Mouse (Mus musculus) testis, adult 2 months (tissue): ENCODE data around the gene Dnajc17.

Experiments
- CTCF ChIP-seq: fragments of 200-500 bp; IDR thresholded peaks from 2 replicates; pipeline ENCODE4 v1.5.1; 2012; ENCODE audit warnings: low read depth, mild to moderate bottlenecking, inconsistent platforms, low read length, moderate library complexity; ENCODE audit not compliant: control insufficient read depth, insufficient read depth, insufficient replicate concordance
- POLR2A ChIP-seq: fragments of 200-500 bp; IDR thresholded peaks from 2 replicates; pipeline ENCODE4 v1.6.1; 2012; ENCODE audit warnings: low read depth, mild to moderate bottlenecking, inconsistent platforms, low read length, moderate library complexity; ENCODE audit not compliant: control insufficient read depth

GRCm38 (mm10) chr2:119196316-119197108 is 12.1 kb downstream of the Dnajc17 start:
- TF ChIP-seq CTCF (no peak), POLR2A (no peak)
